Mouse (Mus musculus) central nervous system, embryonic 11.5 days (tissue): ENCODE measurements around the gene Olfr1356. TPM values are rescaled to one million over a fixed set of nuclear protein-coding genes. Genes with fewer than 3 reads are reported as not detected.

ENCODE experiments used
- polyA plus RNA-seq: library from polyadenylated mRNA; depleted of rRNA; stranded (reverse); fragments of >200 nt; gene quantifications from 2 replicates; pipeline ENCODE4 v1.2.3, GENCODE M21; 2012; rRNA removed

The Olfr1356 gene
- polyA plus RNA-seq, result not detected in 2 replicates

DNA sequence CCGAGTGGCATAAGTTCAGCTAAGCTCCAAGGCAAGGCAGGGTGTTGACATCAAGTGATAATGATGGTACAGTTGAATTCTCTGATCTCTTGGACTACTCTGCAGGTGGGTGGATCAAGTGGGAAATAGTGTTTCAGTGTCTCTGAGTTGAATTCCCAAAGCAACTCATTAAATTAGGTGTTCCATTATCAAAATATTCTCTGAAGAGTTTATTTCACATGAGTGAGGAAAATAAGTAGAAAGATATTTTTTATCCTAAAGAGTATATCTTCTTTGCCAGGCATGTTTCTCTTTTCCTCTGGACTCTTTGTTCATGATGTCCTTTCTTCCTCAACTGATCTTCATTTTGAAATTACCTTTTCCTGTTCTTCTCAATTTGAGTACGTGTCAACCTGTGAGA lies at the start of gene Olfr1356:
Gene Olfr1356, minus strand, starts transcription at position 101 of the 400 bp plus-strand sequence.

DNA sequence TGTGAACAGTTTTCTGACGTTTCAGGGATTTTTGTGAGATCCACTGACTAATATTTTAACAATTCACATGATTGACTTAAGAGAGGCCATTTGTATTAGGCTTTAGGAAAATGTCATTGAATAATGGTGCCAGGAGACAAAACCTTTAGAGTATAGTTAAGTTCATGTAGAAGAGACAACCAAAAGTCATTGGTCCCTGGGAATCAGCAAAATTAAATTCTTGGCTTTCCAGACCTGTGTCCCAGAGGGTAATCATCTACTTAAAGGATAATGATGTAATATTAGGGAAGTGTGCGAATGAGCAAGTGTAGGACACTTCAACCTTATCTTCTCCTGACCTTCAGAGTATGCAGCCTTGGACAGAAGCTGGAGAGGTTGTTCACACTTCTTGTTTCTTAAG lies 23.3 kb upstream of the Olfr1356 start, which contains the start of gene Olfr1355:
Gene Olfr1355, plus strand, starts transcription at position 301 of the 400 bp plus-strand sequence.

Other genes with a start within 250 kb of the Olfr1356 start
- not detected in 2 replicates for gene Olfr1357, start 234.1 kb downstream of the Olfr1356 start, polyA plus RNA-seq
- gene Casp14, start 133.9 kb downstream of the Olfr1356 start, polyA plus RNA-seq, result 0.04 TPM in 1 of 2 replicates, not detected in the other
- gene Ccdc105, start 99.1 kb downstream of the Olfr1356 start, polyA plus RNA-seq, result 0.06 TPM in 1 of 2 replicates, not detected in the other
- 1.4 and 2.5 TPM in 2 replicates for gene Slc1a6, start 71.7 kb downstream of the Olfr1356 start, polyA plus RNA-seq
- not detected in 2 replicates for gene Olfr1355, start 23.4 kb upstream of the Olfr1356 start, polyA plus RNA-seq
- not detected in 2 replicates for gene Olfr1354, start 61.0 kb upstream of the Olfr1356 start, polyA plus RNA-seq
- not detected in 2 replicates for gene Olfr8, start 98.5 kb upstream of the Olfr1356 start, polyA plus RNA-seq
- gene Olfr1353, start 111.1 kb upstream of the Olfr1356 start, polyA plus RNA-seq, result not detected in 2 replicates
- not detected in 2 replicates for gene Olfr1352, start 128.9 kb upstream of the Olfr1356 start, polyA plus RNA-seq
- gene Olfr1351, start 160.3 kb upstream of the Olfr1356 start, polyA plus RNA-seq, result not detected in 2 replicates
- not detected in 2 replicates for gene Olfr57, start 176.6 kb upstream of the Olfr1356 start, polyA plus RNA-seq
- gene 2610008E11Rik, start 245.4 kb upstream of the Olfr1356 start, polyA plus RNA-seq, result 16.6 and 26.1 TPM in 2 replicates